Mouse (Mus musculus): ENCODE results near the gene Galk2.

The Galk2 gene

GRCm38 (mm10) chr2:125941111-125941785, 82.3 kb downstream of the Galk2 start:
- in situ Hi-C loops (cut with MboI, MseI) = no loop called here

- in situ Hi-C loops (cut with MboI, MseI) = no loop called here
Observed at GRCm38 (mm10) chr2:125943301-125943700, 84.4 kb downstream of the Galk2 start.

DNA sequence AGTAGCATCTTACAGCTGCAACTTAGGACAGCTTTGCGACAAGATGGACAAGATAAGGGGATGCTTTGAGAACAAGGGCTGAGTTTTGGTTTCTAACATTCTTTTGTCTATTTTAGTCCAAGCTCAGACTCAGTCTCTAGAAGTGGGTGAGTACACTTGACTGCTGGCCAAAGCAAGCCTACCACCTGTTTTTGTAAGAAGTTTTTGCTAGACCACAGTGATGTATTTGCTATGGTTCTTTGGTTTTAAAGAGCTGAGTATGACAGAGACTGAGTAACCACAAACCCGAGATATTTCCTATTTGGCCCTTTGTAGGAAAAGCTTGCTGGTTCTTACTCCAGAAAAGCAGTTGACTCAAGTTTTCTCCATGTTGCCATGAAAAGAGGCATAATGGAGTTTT, 89.3 kb downstream of the Galk2 start:
- in situ Hi-C loops (cut with MboI, MseI) = no loop called here

DNA sequence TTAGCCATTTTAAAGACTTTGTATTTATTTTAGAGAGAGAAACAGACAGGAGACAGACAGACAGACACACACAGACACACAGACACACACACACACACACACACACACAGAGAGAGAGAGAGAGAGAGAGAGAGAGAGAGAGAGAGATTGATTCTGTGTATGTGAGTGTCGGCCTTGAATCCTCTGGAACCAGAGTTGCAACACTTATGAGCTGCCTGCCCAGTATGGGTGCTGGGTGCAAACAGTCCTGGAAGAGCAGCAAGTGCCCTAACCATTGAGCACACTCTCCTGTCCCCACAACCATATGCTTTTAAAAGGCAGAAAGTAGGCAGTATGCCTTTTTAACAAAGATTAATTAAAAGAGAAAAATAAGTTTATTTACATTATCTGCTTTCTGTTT, 109.9 kb downstream of the Galk2 start:
- in situ Hi-C loops (cut with MboI, MseI) = no loop called here

GRCm38 (mm10) chr2:125973207-125973606, 114.3 kb downstream of the Galk2 start:
- in situ Hi-C loops (cut with MboI, MseI) = no loop called here

DNA sequence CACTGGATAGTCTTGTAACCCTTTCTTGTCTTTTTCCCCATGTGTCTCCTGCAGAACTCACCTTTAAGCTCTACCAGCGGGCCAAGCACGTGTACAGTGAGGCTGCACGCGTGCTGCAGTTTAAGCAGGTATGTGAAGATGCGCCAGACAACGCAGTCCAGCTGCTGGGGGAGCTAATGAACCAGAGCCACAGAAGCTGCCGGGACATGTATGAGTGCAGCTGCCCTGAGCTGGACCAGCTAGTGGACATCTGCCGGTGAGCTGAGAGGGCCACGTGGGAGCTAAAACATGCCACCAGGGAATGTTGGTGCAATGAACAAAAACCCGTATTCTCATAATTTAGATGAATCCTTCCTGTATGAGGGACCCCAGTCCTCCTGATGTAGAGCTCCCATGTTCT, 116.3 kb downstream of the Galk2 start:
- in situ Hi-C loops (cut with MboI, MseI) = no loop called here

DNA sequence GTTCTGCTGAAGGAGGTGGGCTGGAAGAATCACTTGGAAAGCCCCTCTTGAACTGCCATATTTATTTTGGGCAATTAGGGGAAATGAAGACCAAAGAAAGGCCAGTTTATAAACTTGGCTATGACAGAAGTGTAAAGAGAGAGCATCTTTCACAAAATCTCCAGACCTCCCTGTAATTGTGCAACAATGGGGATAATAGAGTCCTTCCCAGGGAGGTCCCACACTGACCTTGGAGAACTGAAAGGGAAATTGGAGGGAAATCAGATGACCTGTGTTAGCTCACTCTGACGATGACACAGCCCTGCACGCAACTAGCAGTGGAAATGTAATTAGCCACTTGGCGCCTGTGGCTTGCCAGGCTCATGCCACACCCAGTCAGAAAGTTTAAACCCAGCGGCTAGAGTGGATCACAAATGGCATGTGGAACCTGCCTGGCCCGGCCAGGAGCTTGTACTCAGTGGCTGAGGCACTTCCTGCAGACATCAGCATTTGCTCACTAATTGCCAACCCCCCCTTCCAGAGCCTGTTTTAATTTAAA, 117.0 kb downstream of the Galk2 start:
- in situ Hi-C loops (cut with MboI, MseI) = no loop called here

DNA sequence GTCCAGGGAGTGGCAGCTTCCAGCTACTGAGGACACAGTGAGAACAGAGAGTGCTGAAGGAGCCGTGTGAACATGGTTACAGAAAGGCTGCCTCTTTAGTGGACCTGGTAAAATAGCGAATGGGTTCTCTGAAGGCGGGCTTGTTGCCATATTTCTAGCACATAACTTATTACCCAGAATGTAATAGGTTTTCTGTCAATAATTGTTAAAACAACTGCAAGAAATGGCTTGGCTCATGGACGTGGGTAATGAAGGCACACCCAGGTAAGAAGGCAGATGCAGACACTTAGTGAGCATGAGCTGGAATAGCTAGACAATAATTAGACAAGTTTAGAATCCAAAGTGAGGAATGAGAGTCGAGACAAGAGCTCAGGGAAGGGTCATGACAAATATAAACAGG, 143.4 kb downstream of the Galk2 start:
- in situ Hi-C loops (cut with MboI, MseI) = no loop called here

DNA sequence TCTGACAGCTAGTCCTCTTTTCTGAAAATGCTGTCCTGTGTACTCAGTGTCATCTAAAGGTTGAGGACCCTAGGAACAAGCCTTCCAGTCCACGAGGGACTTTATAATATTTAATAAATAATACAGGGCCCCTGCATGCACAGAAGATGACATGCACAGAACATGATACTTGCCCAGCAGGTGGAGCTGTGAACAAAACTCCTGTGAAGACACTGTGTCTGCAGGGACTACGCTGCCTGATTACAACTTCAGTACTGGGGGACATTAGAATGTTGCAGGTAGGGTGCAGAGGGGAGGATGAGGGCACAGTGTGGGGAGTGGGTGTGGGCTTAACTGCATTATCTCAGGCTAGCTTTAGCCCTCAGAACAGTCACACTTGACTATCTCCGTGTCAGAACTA, 147.2 kb downstream of the Galk2 start:
- in situ Hi-C loops (cut with MboI, MseI) = no loop called here

GRCm38 (mm10) chr2:126006742-126007141, 147.8 kb downstream of the Galk2 start:
- in situ Hi-C loops (cut with MboI, MseI) = no loop called here

DNA sequence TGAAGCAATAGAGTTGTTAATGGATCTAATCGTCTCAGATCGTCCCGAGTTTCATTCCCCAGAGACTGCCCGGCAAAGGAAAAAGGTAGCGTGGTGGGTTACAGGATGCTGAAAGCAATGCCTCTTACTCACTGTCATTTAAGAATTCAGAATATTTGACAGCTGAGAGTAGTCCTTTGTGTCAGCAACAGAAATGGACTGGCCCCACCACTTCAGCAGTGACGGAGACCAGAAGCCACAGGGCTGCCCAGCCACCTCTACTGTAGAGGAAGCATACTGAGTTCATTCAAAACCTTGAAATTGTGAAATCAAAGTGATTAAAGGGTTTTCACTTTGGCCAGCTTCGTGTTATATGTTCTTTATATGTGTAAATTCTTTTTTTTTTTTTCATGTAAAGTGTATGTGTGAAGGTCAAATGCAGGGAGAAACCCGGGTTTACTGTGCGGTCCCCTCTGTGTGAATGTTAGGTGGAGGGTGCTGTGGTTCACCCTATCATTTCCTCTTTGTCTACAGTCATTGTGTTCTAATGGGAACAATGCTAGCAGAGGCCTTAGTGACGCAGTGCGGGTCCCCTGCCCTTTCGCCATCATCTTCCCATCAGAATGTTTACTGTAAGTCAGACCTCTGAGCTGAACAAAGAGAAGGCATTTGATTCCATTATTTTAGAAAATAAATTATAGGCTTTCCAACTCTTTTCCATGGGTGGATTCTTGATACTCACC, 156.2 kb downstream of the Galk2 start:
- in situ Hi-C loops (cut with MboI, MseI) = no loop called here

- in situ Hi-C loops (cut with MboI, MseI) = no loop called here
Observed at GRCm38 (mm10) chr2:126015763-126016473, 157.0 kb downstream of the Galk2 start.

- in situ Hi-C loops (cut with MboI, MseI) = loop anchor here (5.0 kb wide), 1 partner anchor 134 kb away; no protein-coding TSS in a partner anchor
Observed at GRCm38 (mm10) chr2:126031186-126031900, 172.4 kb downstream of the Galk2 start.

- in situ Hi-C loops (cut with MboI, MseI) = loop anchor here (5.0 kb wide), 1 partner anchor 136 kb away; no protein-coding TSS in a partner anchor
Observed at GRCm38 (mm10) chr2:126033114-126033972, 174.4 kb downstream of the Galk2 start.
